Mouse (Mus musculus): Measurements from ENCODE around the gene Sorbs1.

- TF ChIP-seq CTCF (IDR thresholded peaks at IDR 0.05; ENCODE audit: extremely low read depth, insufficient read length, insufficient replicate concordance, low read depth, low read length) (no peak), POLR2A (IDR thresholded peaks at IDR 0.05; ENCODE audit: low read depth, low read length) (no peak)
These were observed 98.6 kb downstream of the Sorbs1 start for GRCm38 (mm10) chr19:40414798-40415475.
